ENCODE assay signal across 19 mouse cellular contexts in genomic region chr8:87075921-87076320, GRCm38 (mm10).
DNase-seq lines count a peak whose midpoint lies in the region; TF ChIP-seq lines count a peak whose summit lies in the region.
"Had no signal": no experiment of that assay in that cellular context is flagged by ENCODE, and none has a peak within 500 bp of the region (broad histone marks: within the 10 kb centered on the region; RNA-seq: fewer than 3 reads in every experiment).

No protein-coding gene starts in this region.

- no peaks in the 10 kb centered on the region for H3K4me1 ChIP-seq in cerebellum, adult 2 months (ENCODE audit: control insufficient read depth, insufficient read depth, low read length)
- H3K4me1 ChIP-seq: embryonic facial prominence, embryonic 15.5 days had no signal

- no peak overlapping the region for H3K27ac ChIP-seq in cerebellum, adult 2 months (ENCODE audit: insufficient read depth, low read length)
- no peak overlapping the region for H3K27ac ChIP-seq in layer of hippocampus, adult 2 months
- H3K27ac ChIP-seq: embryonic facial prominence, embryonic 13.5 days; embryonic facial prominence, embryonic 15.5 days; forebrain, embryonic 13.5 days; forebrain, embryonic 15.5 days had no signal

- WGBS in cerebellum, adult 2 months, result 69% methylated on average over 4 of the region's 4 CpGs

- DNase-seq in cerebellum, postnatal 14 days, result peak; percentile 57 to 71
- DNase-seq in cerebellum, adult 2 months, result no peak
- no peak for DNase-seq in layer of hippocampus, adult 2 months (ENCODE audit: low spot score in 2 of 2)
- DNase-seq in layer of hippocampus, postnatal 25 days (ENCODE audit: extremely low spot score in 1 of 2, low spot score in 1 of 2), result no peak
- peak; percentile 28 for DNase-seq in brain, embryonic 14.5 days (ENCODE audit: low read depth)
- DNase-seq in spleen, postnatal 4 days (ENCODE audit: low spot score in 2 of 2), result no peak
- DNase-seq: adrenal gland, adult 8-10 months; adrenal gland, postnatal 14 days; adrenal gland, postnatal 36 days; cerebellum, adult 11-12 months; cerebellum, adult 8-10 months; cerebellum, adult 9-11 months; cerebellum, postnatal 36 days; embryo, embryonic 11 days had no signal

- no peak for TF ChIP-seq CTCF in cerebellum, adult 2 months (IDR thresholded peaks at IDR 0.05; ENCODE audit: borderline replicate concordance, insufficient read depth, low read depth, low read length)
- peak; percentile 19 for TF ChIP-seq CTCF in layer of hippocampus, adult 2 months (conservative IDR thresholded peaks at IDR 0.05)
- no peak for TF ChIP-seq CTCF in brain, embryonic 14.5 days (IDR thresholded peaks at IDR 0.05; ENCODE audit: borderline replicate concordance, extremely low read depth, insufficient read depth, insufficient read length)

- TF ChIP-seq POLR2A in cerebellum, adult 2 months (IDR thresholded peaks at IDR 0.05; ENCODE audit: borderline replicate concordance, insufficient read depth, low read length), result no peak
- no peak for TF ChIP-seq POLR2A in brain, embryonic 14.5 days (IDR thresholded peaks at IDR 0.05; ENCODE audit: borderline replicate concordance, extremely low read depth, insufficient read depth, insufficient read length, poor library complexity, severe bottlenecking)

- H3K4me3 ChIP-seq in cerebellum, adult 2 months (replicated peaks; ENCODE audit: insufficient read depth, low read depth, low read length), result no peak overlapping the region
- no peak overlapping the region for H3K4me3 ChIP-seq in layer of hippocampus, adult 2 months
- H3K4me3 ChIP-seq: embryonic facial prominence, embryonic 13.5 days; embryonic facial prominence, embryonic 15.5 days; erythroblast, embryonic 14.5 days; forebrain, embryonic 13.5 days; forebrain, embryonic 15.5 days had no signal

- no peaks in the 10 kb centered on the region for H3K27me3 ChIP-seq in cerebellum, adult 2 months (ENCODE audit: control insufficient read depth, insufficient read depth, low read length)
- H3K27me3 ChIP-seq: embryonic facial prominence, embryonic 13.5 days; embryonic facial prominence, embryonic 15.5 days; forebrain, embryonic 13.5 days; forebrain, embryonic 15.5 days had no signal

Comparison
In these comparisons a context has a peak if more than half of its experiments do, and no peak if none do; other contexts are left out.
1. DNase-seq: peak in cerebellum, postnatal 14 days (2 of 2) and brain, embryonic 14.5 days (single experiment); none in cerebellum, adult 2 months (0 of 2), layer of hippocampus, adult 2 months (0 of 2), layer of hippocampus, postnatal 25 days (0 of 2) and spleen, postnatal 4 days (0 of 2).